Mouse (Mus musculus): ENCODE results near the gene Get4.

GRCm38 (mm10) chr5:139258371-139259035 is 6.4 kb downstream of the Get4 start:
- TF ChIP-seq CTCF (IDR thresholded peaks at IDR 0.05; ENCODE audit: low read depth) (no peak), EP300 (optimal IDR thresholded peaks at IDR 0.05) (no peak)
